Mouse (Mus musculus): ENCODE measurements at regions not wholly inside any gene's neighbourhood (a gene's known extent, or its start where the extent isn't known, plus 50 kb on each side); places are given as distances from the start of the nearest gene placed in this dataset.
"Not testable (repeated sequence)": the region's sequence is repeated elsewhere in the genome, so short reads cannot be mapped to it uniquely, and the experiment has no call there.

- H3K4me2 ChIP-seq (replicated peaks; ENCODE audit: low read depth, low read length, severe bottlenecking); H3K27ac ChIP-seq (replicated peaks; ENCODE audit: low read depth, low read length); ATAC-seq (ENCODE audit: low FRiP score, low read depth); H3K4me3 ChIP-seq (replicated peaks; ENCODE audit: low read length); H3K36me3 ChIP-seq (ENCODE audit: control insufficient read depth, insufficient read depth, low read length); DNase-seq (ENCODE audit: low spot score); H3K27me3 ChIP-seq (ENCODE audit: control insufficient read depth, insufficient read depth, low read length); H3K9ac ChIP-seq (ENCODE audit: low read depth, low read length, severe bottlenecking); H3K4me1 ChIP-seq (ENCODE audit: control insufficient read depth, insufficient read depth, low read length); H3K9me3 ChIP-seq (ENCODE audit: control insufficient read depth, low read length): not testable (repeated sequence)
- 48% methylated on average over 4 of the region's 4 CpGs for WGBS
Measured at GRCm38 (mm10) chr16:31370590-31371092, 51.4 kb upstream of the Bdh1 start.

- H3K36me3 ChIP-seq (ENCODE audit: control insufficient read depth, insufficient read depth, low read length) = no peaks in the 10 kb centered on the region
- no peak overlapping the region for H3K27ac ChIP-seq (replicated peaks; ENCODE audit: low read depth, low read length)
- H3K4me2 ChIP-seq (replicated peaks; ENCODE audit: low read depth, low read length, severe bottlenecking) = no peak overlapping the region
- H3K4me1 ChIP-seq (ENCODE audit: control insufficient read depth, insufficient read depth, low read length) = no peaks in the 10 kb centered on the region
- DNase-seq (ENCODE audit: low spot score) (no peak), ATAC-seq (ENCODE audit: low FRiP score, low read depth) (no peak)
- no peaks in the 10 kb centered on the region for H3K27me3 ChIP-seq (ENCODE audit: control insufficient read depth, insufficient read depth, low read length)
- TF ChIP-seq POLR2A (IDR thresholded peaks at IDR 0.05; ENCODE audit: borderline replicate concordance, extremely low read depth, insufficient read depth, insufficient read length) = no peak
- 93% methylated on average over 13 of the region's 13 CpGs for WGBS
- H3K4me3 ChIP-seq (replicated peaks; ENCODE audit: low read length) = no peak overlapping the region
- no peaks in the 10 kb centered on the region for H3K9me3 ChIP-seq (ENCODE audit: control insufficient read depth, low read length)
- no peak overlapping the region for H3K9ac ChIP-seq (ENCODE audit: low read depth, low read length, severe bottlenecking)
Measured at GRCm38 (mm10) chr16:31369849-31370248, 52.2 kb upstream of the Bdh1 start.

GRCm38 (mm10) chr16:31367521-31368245 lies 53.1 kb upstream of the Apod start:
- H3K27me3 ChIP-seq (ENCODE audit: control insufficient read depth, insufficient read depth, low read length) = no peaks in the 10 kb centered on the region
- ATAC-seq (ENCODE audit: low FRiP score, low read depth) (no peak), DNase-seq (ENCODE audit: low spot score) (no peak)
- 72% methylated on average over 6 of the region's 6 CpGs for WGBS
- H3K4me3 ChIP-seq (replicated peaks; ENCODE audit: low read length) = no peak overlapping the region
- no peaks in the 10 kb centered on the region for H3K36me3 ChIP-seq (ENCODE audit: control insufficient read depth, insufficient read depth, low read length)
- H3K4me2 ChIP-seq (replicated peaks; ENCODE audit: low read depth, low read length, severe bottlenecking) = no peak overlapping the region
- no peak overlapping the region for H3K27ac ChIP-seq (replicated peaks; ENCODE audit: low read depth, low read length)
- no peak for TF ChIP-seq POLR2A (IDR thresholded peaks at IDR 0.05; ENCODE audit: borderline replicate concordance, extremely low read depth, insufficient read depth, insufficient read length)
- H3K9ac ChIP-seq (ENCODE audit: low read depth, low read length, severe bottlenecking) = no peak overlapping the region
- peaks cover 13% of the 10 kb centered on the region for H3K4me1 ChIP-seq (ENCODE audit: control insufficient read depth, insufficient read depth, low read length)
- H3K9me3 ChIP-seq (ENCODE audit: control insufficient read depth, low read length) = no peaks in the 10 kb centered on the region

GRCm38 (mm10) chr16:31366033-31366432 lies 51.4 kb upstream of the Apod start:
- Histone ChIP-seq H3K9ac (ENCODE audit: low read depth, low read length, severe bottlenecking) (no peak overlapping the region), H3K27ac (replicated peaks; ENCODE audit: low read depth, low read length) (no peak overlapping the region), H3K4me3 (replicated peaks; ENCODE audit: low read length) (no peak overlapping the region), H3K9me3 (ENCODE audit: control insufficient read depth, low read length) (no peaks in the 10 kb centered on the region), H3K4me2 (replicated peaks; ENCODE audit: low read depth, low read length, severe bottlenecking) (no peak overlapping the region), H3K36me3 (ENCODE audit: control insufficient read depth, insufficient read depth, low read length) (no peaks in the 10 kb centered on the region), H3K4me1 (ENCODE audit: control insufficient read depth, insufficient read depth, low read length) (peaks cover 13% of the 10 kb centered on the region), H3K27me3 (ENCODE audit: control insufficient read depth, insufficient read depth, low read length) (no peaks in the 10 kb centered on the region)
- DNase-seq (ENCODE audit: low spot score) (no peak), ATAC-seq (ENCODE audit: low FRiP score, low read depth) (no peak)
- WGBS = 86% methylated on average over 4 of the region's 4 CpGs
- no peak for TF ChIP-seq POLR2A (IDR thresholded peaks at IDR 0.05; ENCODE audit: borderline replicate concordance, extremely low read depth, insufficient read depth, insufficient read length)

- Histone ChIP-seq H3K36me3 (ENCODE audit: control insufficient read depth, insufficient read depth, low read length) (no peaks in the 10 kb centered on the region), H3K4me2 (replicated peaks; ENCODE audit: low read depth, low read length, severe bottlenecking) (no peak overlapping the region), H3K4me3 (replicated peaks; ENCODE audit: low read length) (no peak overlapping the region), H3K27ac (replicated peaks; ENCODE audit: low read depth, low read length) (no peak overlapping the region), H3K27me3 (ENCODE audit: control insufficient read depth, insufficient read depth, low read length) (no peaks in the 10 kb centered on the region), H3K4me1 (ENCODE audit: control insufficient read depth, insufficient read depth, low read length) (peaks cover 13% of the 10 kb centered on the region), H3K9ac (ENCODE audit: low read depth, low read length, severe bottlenecking) (no peak overlapping the region), H3K9me3 (ENCODE audit: control insufficient read depth, low read length) (no peaks in the 10 kb centered on the region)
- 0 out of 2 replicates have a peak, but pooled peaks have one; percentile 37 for ATAC-seq (ENCODE audit: low FRiP score, low read depth)
- no peak for DNase-seq (ENCODE audit: low spot score)
- no peak for TF ChIP-seq POLR2A (IDR thresholded peaks at IDR 0.05; ENCODE audit: borderline replicate concordance, extremely low read depth, insufficient read depth, insufficient read length)
- 31% methylated on average over 7 of the region's 7 CpGs for WGBS
Measured at GRCm38 (mm10) chr16:31364475-31364874, 49.9 kb upstream of the Apod start.
